ENCODE assay signal across 9 mouse cellular contexts in genomic region chr17:48512614-48513281, GRCm38 (mm10). TPM values are rescaled to one million over a fixed set of nuclear protein-coding genes. Genes with fewer than 3 reads are reported as not detected.
DNase-seq lines count a peak whose midpoint lies in the region; ATAC-seq and TF ChIP-seq lines count a peak whose summit lies in the region.
"Had no signal": no experiment of that assay in that cellular context is flagged by ENCODE, and none has a peak within 500 bp of the region (broad histone marks: within the 10 kb centered on the region; RNA-seq: fewer than 3 reads in every experiment).

No protein-coding gene starts in this region.

- 44% methylated on average over 18 of the region's 18 CpGs for WGBS in intestine, embryonic 15.5 days
- WGBS in midbrain, postnatal 0 days = 25% methylated on average over 18 of the region's 18 CpGs

- H3K4me1 ChIP-seq in intestine, embryonic 15.5 days (replicated peaks) = 0 out of 2 replicates have a peak, but pooled peaks cover 6% of the 10 kb centered on the region
- peaks cover 4% of the 10 kb centered on the region; the same call in 1 of the 2 replicates for H3K4me1 ChIP-seq in midbrain, postnatal 0 days (ENCODE audit: insufficient read depth, low read length)
- H3K4me1 ChIP-seq: megakaryocyte, embryonic 14.5 days had no signal

- no peak overlapping the region for H3K4me3 ChIP-seq in intestine, embryonic 15.5 days (replicated peaks)
- H3K4me3 ChIP-seq in midbrain, postnatal 0 days (ENCODE audit: low read depth, low read length) = no peak overlapping the region
- H3K4me3 ChIP-seq: megakaryocyte, embryonic 14.5 days had no signal

- DNase-seq in ZHBTc4 (ENCODE audit: low read depth, low spot score) = peak; percentile 51
- peak; percentile 12 for DNase-seq in embryo, embryonic 9.5 days (ENCODE audit: extremely low spot score)
- peak; percentile 44 for DNase-seq in midbrain, postnatal 0 days (ENCODE audit: low spot score)
- no peak for DNase-seq in layer of hippocampus, adult 18-20 months (ENCODE audit: low spot score in 2 of 2)
- no peak for DNase-seq in urinary bladder, postnatal 25 days (ENCODE audit: low spot score)
- no peak for DNase-seq in cerebellum, adult 8-10 months

- TF ChIP-seq CTCF in midbrain, postnatal 0 days (IDR thresholded peaks at IDR 0.05) = no peak

- H3K9me3 ChIP-seq in intestine, embryonic 15.5 days = no peaks in the 10 kb centered on the region
- H3K9me3 ChIP-seq in midbrain, postnatal 0 days (ENCODE audit: low read length) = no peaks in the 10 kb centered on the region
- H3K9me3 ChIP-seq: megakaryocyte, embryonic 14.5 days had no signal

- no peak overlapping the region for H3K27ac ChIP-seq in intestine, embryonic 15.5 days
- H3K27ac ChIP-seq in midbrain, postnatal 0 days (ENCODE audit: low read depth, low read length) = no peak overlapping the region

- no peak overlapping the region for H3K9ac ChIP-seq in intestine, embryonic 15.5 days
- H3K9ac ChIP-seq in midbrain, postnatal 0 days (replicated peaks; ENCODE audit: low read length, poor library complexity, severe bottlenecking) = no peak overlapping the region

- H3K4me2 ChIP-seq in intestine, embryonic 15.5 days (replicated peaks) = no peak overlapping the region
- H3K4me2 ChIP-seq in midbrain, postnatal 0 days (ENCODE audit: low read depth, low read length, poor library complexity, severe bottlenecking) = no peak overlapping the region

- ATAC-seq in intestine, embryonic 15.5 days = peak; percentile 39; the same call in 1 of the 2 replicates
- peak; percentile 62; the same call in 1 of the 2 replicates for ATAC-seq in midbrain, postnatal 0 days (ENCODE audit: low FRiP score)
- ATAC-seq in monocyte, adult 5-6 weeks (replicated peaks; ENCODE audit: insufficient number of reproducible peaks, low FRiP score, low TSS enrichment, poor library complexity, severe bottlenecking) = no peak

- no peaks in the 10 kb centered on the region for H3K36me3 ChIP-seq in intestine, embryonic 15.5 days
- H3K36me3 ChIP-seq in midbrain, postnatal 0 days (ENCODE audit: insufficient read depth, low read length) = no peaks in the 10 kb centered on the region

- no peaks in the 10 kb centered on the region for H3K27me3 ChIP-seq in intestine, embryonic 15.5 days (replicated peaks)
- H3K27me3 ChIP-seq in midbrain, postnatal 0 days (ENCODE audit: insufficient read depth, low read length) = no peaks in the 10 kb centered on the region
- H3K27me3 ChIP-seq: megakaryocyte, embryonic 14.5 days had no signal

RNA-seq across cellular contexts. Expression of gene Unc5cl, which starts 58.0 kb away (rescaled TPM):
- 36.3 and 38.9 TPM in 2 replicates for polyA plus RNA-seq in intestine, embryonic 15.5 days (2015; fragmentation: Nextera tagmentation; extraction: Ambion mirVana)
- 0.19 and 0.49 TPM in 2 replicates for total RNA-seq in midbrain, postnatal 0 days (2014; rRNA removed)
- 0.06 and 0.32 TPM in 2 replicates for polyA plus RNA-seq in midbrain, postnatal 0 days (2015; fragmentation: Nextera tagmentation; extraction: Ambion mirVana)
- total RNA-seq in monocyte, adult 5-6 weeks (2017) = 0.95 to 2.9 TPM (median 2.3 TPM) in 3 replicates
- under 1 TPM; 0.56 to 0.92 TPM for total RNA-seq in layer of hippocampus, adult 18-20 months (2021)

Comparison
In these comparisons a context has a peak if more than half of its experiments do, and no peak if none do; other contexts are left out.
1. DNase-seq: peak in ZHBTc4 (single experiment), embryo, embryonic 9.5 days (single experiment) and midbrain, postnatal 0 days (single experiment); none in layer of hippocampus, adult 18-20 months (0 of 2), urinary bladder, postnatal 25 days (single experiment) and cerebellum, adult 8-10 months (single experiment).